Mouse (Mus musculus) ES-Bruce4 (cell line): ENCODE data around the gene Scel. TPM values are rescaled to one million over a fixed set of nuclear protein-coding genes. Genes with fewer than 3 reads are reported as not detected.

Source experiments
- H3K27ac ChIP-seq: 2 replicates; pipeline ENCODE4 v1.5.1; 2012; ENCODE audit warnings: low read length, inconsistent platforms; ENCODE audit not compliant: insufficient read depth
- H3K27me3 ChIP-seq: 2 replicates; pipeline ENCODE4 v1.6.1; 2012; ENCODE audit warnings: mild to moderate bottlenecking, low read length, inconsistent platforms; ENCODE audit not compliant: control insufficient read depth, poor library complexity, insufficient read depth, severe bottlenecking
- H3K36me3 ChIP-seq: 2 replicates; pipeline ENCODE4 v1.6.1; 2012; ENCODE audit warnings: inconsistent platforms, mild to moderate bottlenecking, low read length, moderate library complexity; ENCODE audit not compliant: control insufficient read depth, poor library complexity, insufficient read depth, severe bottlenecking
- H3K4me1 ChIP-seq: one replicate; pipeline ENCODE4 v1.8.1; 2011; ENCODE audit warnings: low read length; ENCODE audit not compliant: control insufficient read depth, insufficient read depth
- H3K4me3 ChIP-seq: 2 replicates; pipeline ENCODE4 v1.5.1; 2011; ENCODE audit warnings: low read depth, mild to moderate bottlenecking, low read length
- H3K9ac ChIP-seq: 2 replicates; pipeline ENCODE4 v1.6.1; 2012; ENCODE audit warnings: low read depth, mild to moderate bottlenecking, inconsistent platforms; ENCODE audit not compliant: poor library complexity, severe bottlenecking
- H3K9me3 ChIP-seq: replicated peaks from 2 replicates; pipeline ENCODE4 v1.6.1; 2012; ENCODE audit warnings: mild to moderate bottlenecking, low read length, inconsistent platforms; ENCODE audit not compliant: control insufficient read depth, poor library complexity, insufficient read depth, severe bottlenecking
- CTCF ChIP-seq: IDR thresholded peaks from one replicate; pipeline ENCODE4 v1.8.1; 2011; ENCODE audit warnings: low read depth, low read length
- EP300 ChIP-seq: IDR thresholded peaks from 2 replicates; pipeline ENCODE4 v1.6.1; 2011; ENCODE audit warnings: low read depth, low read length; ENCODE audit not compliant: insufficient read depth
- POLR2A ChIP-seq: IDR thresholded peaks from one replicate; pipeline ENCODE4 v1.8.1; 2011; ENCODE audit warnings: low read length; ENCODE audit not compliant: insufficient read depth
- polyA plus RNA-seq: library from polyadenylated mRNA; stranded (reverse); fragments of >200 nt; gene quantifications from 2 replicates; pipeline ENCODE4 v1.2.4, GENCODE M21; 2011; ENCODE audit warnings: low read depth; ENCODE audit not compliant: missing spikeins, insufficient read depth, insufficient read length

Gene Scel
- polyA plus RNA-seq, 1 experiment, result 10.3 TPM

DNA sequence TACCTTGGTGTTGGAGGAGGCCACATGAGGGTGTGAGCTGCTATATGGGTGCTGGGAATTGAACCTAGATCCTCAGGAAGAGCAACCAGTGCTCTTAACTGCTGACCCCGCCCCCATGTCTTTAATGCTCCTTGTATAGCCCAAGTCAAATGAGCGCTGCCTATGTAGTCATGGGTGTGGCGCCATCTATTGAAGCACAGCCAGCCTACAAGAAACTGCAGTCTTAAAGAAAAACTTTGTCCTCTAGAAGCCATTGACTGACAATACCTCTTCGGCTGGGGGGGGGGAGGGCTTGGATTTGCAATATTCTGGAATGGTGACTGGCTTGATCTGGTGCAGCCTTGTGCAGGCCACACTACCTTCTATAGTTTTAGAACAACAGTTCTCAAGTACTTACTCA, 26.7 kb downstream of the Scel start:
- TF ChIP-seq POLR2A (no peak), CTCF (peak; percentile 23), EP300 (no peak)
- Histone ChIP-seq H3K9me3 (no peaks in the 10 kb centered on the region), H3K27me3 (no peaks in the 10 kb centered on the region), H3K4me1 (peaks cover 2% of the 10 kb centered on the region), H3K27ac (no peak overlapping the region), H3K36me3 (no peaks in the 10 kb centered on the region), H3K4me3 (no peak overlapping the region), H3K9ac (no peak overlapping the region)

DNA sequence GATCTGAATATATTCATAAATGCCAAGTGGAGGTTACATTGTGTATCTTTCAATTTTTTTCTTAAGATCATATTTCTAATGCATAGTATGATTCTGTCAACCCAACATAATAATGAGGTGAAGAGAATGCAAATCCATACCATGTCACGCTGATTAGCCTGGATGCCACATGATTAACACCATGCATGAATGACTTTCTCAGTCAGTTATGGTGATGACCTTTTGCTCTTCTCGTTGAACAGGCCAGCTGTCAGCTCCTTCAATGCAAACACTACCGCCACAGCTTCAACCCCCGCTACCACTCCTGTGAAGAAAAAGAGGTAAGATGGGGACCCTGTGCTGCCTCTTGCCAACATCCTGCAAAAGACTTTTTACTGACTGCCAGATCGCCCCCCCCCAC, 28.5 kb downstream of the Scel start:
- H3K27me3 ChIP-seq, result no peaks in the 10 kb centered on the region
- no peaks in the 10 kb centered on the region for H3K9me3 ChIP-seq
- H3K9ac ChIP-seq, result no peak overlapping the region
- H3K4me1 ChIP-seq, result peaks cover 2% of the 10 kb centered on the region
- TF ChIP-seq CTCF, result no peak
- TF ChIP-seq POLR2A, result no peak
- H3K36me3 ChIP-seq, result no peaks in the 10 kb centered on the region
- H3K4me3 ChIP-seq, result no peak overlapping the region
- H3K27ac ChIP-seq, result no peak overlapping the region

DNA sequence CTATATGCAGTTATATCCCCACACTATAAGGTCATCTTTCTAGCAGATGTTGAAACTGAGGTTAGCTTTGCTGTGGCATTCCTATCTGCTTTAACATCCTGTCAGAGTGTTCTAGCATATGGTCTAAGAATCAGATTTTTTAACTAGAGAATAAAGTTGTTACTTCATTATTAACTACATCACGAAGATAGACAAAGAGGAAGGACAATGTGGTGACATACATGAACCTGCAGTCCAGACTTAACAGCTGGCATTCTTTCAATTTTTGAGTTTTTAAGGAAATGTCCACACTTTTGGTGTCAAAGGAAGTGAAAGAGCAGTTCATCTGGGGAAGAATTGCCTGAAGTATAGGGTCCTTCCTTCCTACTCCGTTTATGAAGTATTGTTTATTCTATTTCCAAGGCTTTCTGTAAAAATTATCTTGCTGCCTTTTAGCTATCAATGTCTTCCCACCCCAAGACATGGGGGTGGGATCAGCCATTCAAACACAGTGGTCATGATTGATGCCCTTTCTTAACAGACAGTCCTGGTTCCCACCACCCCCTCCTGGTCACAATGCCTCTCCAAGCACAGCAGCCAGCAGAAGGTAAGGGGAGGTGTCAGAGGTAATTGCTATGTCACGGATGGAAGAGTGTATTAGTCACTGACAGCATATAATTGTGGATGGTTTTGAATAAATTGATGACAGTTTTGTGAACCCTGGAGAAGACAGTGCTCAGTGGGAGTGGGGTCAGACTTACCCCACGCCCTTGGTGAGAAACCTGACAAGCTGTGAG, 30.4 kb downstream of the Scel start:
- H3K4me1 ChIP-seq, result peaks cover 2% of the 10 kb centered on the region
- H3K27me3 ChIP-seq, result no peaks in the 10 kb centered on the region
- no peaks in the 10 kb centered on the region for H3K9me3 ChIP-seq
- H3K9ac ChIP-seq, result no peak overlapping the region
- no peak overlapping the region for H3K4me3 ChIP-seq
- TF ChIP-seq POLR2A, result no peak
- no peak for TF ChIP-seq CTCF
- TF ChIP-seq EP300, result no peak
- no peak overlapping the region for H3K27ac ChIP-seq
- no peaks in the 10 kb centered on the region for H3K36me3 ChIP-seq

DNA sequence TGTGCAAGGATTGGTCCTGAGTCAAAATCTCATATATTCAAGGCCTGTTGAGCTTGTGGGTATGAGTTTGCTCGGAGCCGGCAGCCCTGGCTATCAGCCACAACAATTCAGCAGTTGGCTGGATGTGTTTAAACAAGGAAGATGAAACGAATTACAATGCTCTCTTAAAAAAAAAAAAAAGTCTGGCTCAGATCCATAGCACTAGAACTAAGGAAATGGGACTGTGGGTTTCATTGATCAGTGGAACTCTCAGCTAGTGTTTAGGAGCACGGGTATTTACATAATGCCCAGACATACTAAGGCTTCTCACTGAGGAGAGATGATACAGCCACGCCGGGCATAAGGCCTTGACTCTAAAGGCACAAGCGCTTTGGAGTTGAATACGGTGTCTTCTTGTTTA, 32.6 kb downstream of the Scel start:
- Histone ChIP-seq H3K4me1 (no peaks in the 10 kb centered on the region), H3K4me3 (no peak overlapping the region), H3K36me3 (no peaks in the 10 kb centered on the region), H3K27ac (no peak overlapping the region), H3K27me3 (no peaks in the 10 kb centered on the region), H3K9ac (no peak overlapping the region), H3K9me3 (no peaks in the 10 kb centered on the region)
- no peak for TF ChIP-seq CTCF
- TF ChIP-seq EP300, result no peak
- TF ChIP-seq POLR2A, result no peak

DNA sequence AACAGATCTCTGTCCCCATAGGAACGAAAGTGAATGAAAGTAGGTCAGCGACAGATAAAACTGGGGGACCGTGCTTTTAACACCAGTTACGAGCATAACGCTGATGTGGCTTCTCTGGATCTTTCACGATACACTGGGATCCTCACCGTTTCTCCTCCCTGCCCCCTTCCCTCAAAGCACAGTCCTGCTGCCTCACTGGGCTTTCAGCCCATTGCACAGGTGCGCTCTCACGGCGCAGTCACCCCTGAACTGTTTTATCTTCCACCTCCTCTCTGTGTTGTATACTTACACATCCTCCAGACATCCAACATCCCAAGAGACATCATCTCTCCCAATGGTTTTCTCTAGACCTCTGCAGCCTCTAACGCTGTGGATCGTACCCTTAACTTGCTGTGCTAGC, 33.1 kb downstream of the Scel start:
- no peaks in the 10 kb centered on the region for H3K9me3 ChIP-seq
- TF ChIP-seq CTCF (no peak), EP300 (no peak), POLR2A (no peak)
- H3K36me3 ChIP-seq, result no peaks in the 10 kb centered on the region
- no peak overlapping the region for H3K27ac ChIP-seq
- H3K9ac ChIP-seq, result no peak overlapping the region
- H3K4me3 ChIP-seq, result no peak overlapping the region
- H3K4me1 ChIP-seq, result no peaks in the 10 kb centered on the region
- no peaks in the 10 kb centered on the region for H3K27me3 ChIP-seq

DNA sequence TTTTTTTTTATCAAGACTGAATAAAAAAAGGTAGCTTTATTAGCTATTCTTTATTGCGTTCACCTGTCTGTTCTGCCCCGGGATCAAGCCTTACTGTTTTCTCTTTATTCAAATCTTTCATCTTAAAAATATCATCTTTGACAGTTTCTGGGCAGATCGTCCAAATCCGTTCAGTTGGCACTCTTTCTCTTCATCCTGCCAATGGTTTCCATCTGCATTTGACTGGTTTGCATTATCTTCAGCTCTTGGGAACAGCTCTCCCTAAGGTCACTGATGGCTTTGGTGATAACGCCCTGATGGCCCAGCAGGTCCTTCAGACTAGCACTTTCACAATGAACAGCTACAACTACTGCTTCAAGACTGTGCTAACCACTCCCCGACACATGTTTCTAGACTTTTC, 35.1 kb downstream of the Scel start:
- Histone ChIP-seq H3K9me3 (no peaks in the 10 kb centered on the region), H3K36me3 (no peaks in the 10 kb centered on the region), H3K4me3 (no peak overlapping the region), H3K4me1 (no peaks in the 10 kb centered on the region), H3K9ac (no peak overlapping the region), H3K27me3 (no peaks in the 10 kb centered on the region), H3K27ac (no peak overlapping the region)
- TF ChIP-seq EP300 (no peak), POLR2A (no peak), CTCF (no peak)
